Mouse (Mus musculus): ENCODE measurements around the gene Selenom.

GRCm38 (mm10) chr11:3483980-3484642 lies 30.4 kb upstream of the Selenom start:
- TF ChIP-seq CTCF (IDR thresholded peaks at IDR 0.05; ENCODE audit: low read depth, low read length) (no peak), POLR2A (IDR thresholded peaks at IDR 0.05; ENCODE audit: borderline replicate concordance, low read depth, low read length) (no peak)
